Mouse (Mus musculus) stomach, postnatal 0 days (tissue): Measurements from ENCODE around the gene Frrs1. TPM values are rescaled to one million over a fixed set of nuclear protein-coding genes. Genes with fewer than 3 reads are reported as not detected.
A peak's percentile ranks its signal among the peaks of the same experiment; 100 is the strongest.

Source experiments
- ATAC-seq: fragments of 200-750 bp; cut with Nextera tagmentation; 2 replicates; pipeline ENCODE4 v1.8.0; 2017; ENCODE audit not compliant: low FRiP score, low TSS enrichment
- DNase-seq: peaks from one replicate; pipeline ENCODE4 v3.0.0-alpha.2; 2016; ENCODE audit warnings: low spot score
- H3K27ac ChIP-seq: fragments of 300-500 bp; sonication (generic); replicated peaks from 2 replicates; pipeline ENCODE4 v1.5.1; 2014; ENCODE audit warnings: mild to moderate bottlenecking, control low read depth
- H3K27me3 ChIP-seq: fragments of 300-500 bp; sonication (generic); 2 replicates; pipeline ENCODE4 v1.6.1; 2014; ENCODE audit warnings: low read length; ENCODE audit not compliant: control insufficient read depth, insufficient read depth
- H3K36me3 ChIP-seq: fragments of 300-500 bp; sonication (generic); 2 replicates; pipeline ENCODE4 v1.6.1; 2014; ENCODE audit warnings: low read length, mixed read lengths; ENCODE audit not compliant: control insufficient read depth, insufficient read depth
- H3K4me1 ChIP-seq: fragments of 300-500 bp; sonication (generic); replicated peaks from 2 replicates; pipeline ENCODE4 v1.6.1; 2014; ENCODE audit warnings: antibody characterized with exemption; ENCODE audit not compliant: control insufficient read depth, insufficient read depth
- H3K4me2 ChIP-seq: fragments of 300-500 bp; sonication (generic); replicated peaks from 2 replicates; pipeline ENCODE4 v1.6.1; 2014; ENCODE audit warnings: low read depth, mild to moderate bottlenecking, control low read depth, moderate library complexity
- H3K4me3 ChIP-seq: fragments of 300-500 bp; sonication (generic); 2 replicates; pipeline ENCODE4 v1.5.1; 2014; ENCODE audit warnings: low read depth, low read length, control low read depth
- H3K9ac ChIP-seq: fragments of 300-500 bp; sonication (generic); 2 replicates; pipeline ENCODE4 v1.6.1; 2014; ENCODE audit warnings: mild to moderate bottlenecking, low read length, control low read depth, mixed read lengths
- H3K9me3 ChIP-seq: fragments of 300-500 bp; sonication (generic); 2 replicates; pipeline ENCODE4 v1.6.1; 2016; ENCODE audit warnings: low read length; ENCODE audit not compliant: control insufficient read depth
- CTCF ChIP-seq: IDR thresholded peaks from 2 replicates; pipeline ENCODE4 v1.5.1; 2016; ENCODE audit warnings: antibody characterized with exemption, low read depth, mild to moderate bottlenecking, moderate library complexity
- EP300 ChIP-seq: optimal IDR thresholded peaks from 2 replicates; pipeline ENCODE3; 2016; ENCODE audit warnings: antibody characterized with exemption
- WGBS: fragments of 180-500 bp; shearing (Covaris S2); extraction: QIAGEN DNeasy Blood & Tissue Kit; methylation state at CpG from one replicate; pipeline ENCODE4 v1.1.7; 2014; 5-methylcytosine and 5-hydroxymethylcytosine counted together
- polyA plus RNA-seq: library from polyadenylated mRNA; unstranded; fragments of >200 nt; fragmentation: Nextera tagmentation; extraction: Ambion mirVana; gene quantifications from 2 replicates; pipeline ENCODE4 v1.2.1, GENCODE M21; 2015

Frrs1 gene
- polyA plus RNA-seq, 1 experiment from 2014 or later = 22.3 TPM

- H3K27ac ChIP-seq = 0 out of 2 replicates have a peak overlapping the region, but pooled peaks have one; percentile 24
- no peak overlapping the region for H3K9ac ChIP-seq
- no peaks in the 10 kb centered on the region for H3K9me3 ChIP-seq
- TF ChIP-seq EP300 (no peak), CTCF (no peak)
- H3K4me1 ChIP-seq = no peaks in the 10 kb centered on the region
- H3K4me3 ChIP-seq = no peak overlapping the region
- H3K27me3 ChIP-seq = no peaks in the 10 kb centered on the region
- ATAC-seq (no peak), DNase-seq (no peak)
- WGBS = 75% methylated on average over 4 of the region's 4 CpGs
- no peaks in the 10 kb centered on the region for H3K36me3 ChIP-seq
- H3K4me2 ChIP-seq = no peak overlapping the region
Measured at GRCm38 (mm10) chr3:116833491-116833890, 25.8 kb upstream of the Frrs1 start.

- 93% methylated on average over 6 of the region's 6 CpGs for WGBS
- ATAC-seq (no peak), DNase-seq (no peak)
Measured at GRCm38 (mm10) chr3:116834241-116834640, 25.0 kb upstream of the Frrs1 start.

DNA sequence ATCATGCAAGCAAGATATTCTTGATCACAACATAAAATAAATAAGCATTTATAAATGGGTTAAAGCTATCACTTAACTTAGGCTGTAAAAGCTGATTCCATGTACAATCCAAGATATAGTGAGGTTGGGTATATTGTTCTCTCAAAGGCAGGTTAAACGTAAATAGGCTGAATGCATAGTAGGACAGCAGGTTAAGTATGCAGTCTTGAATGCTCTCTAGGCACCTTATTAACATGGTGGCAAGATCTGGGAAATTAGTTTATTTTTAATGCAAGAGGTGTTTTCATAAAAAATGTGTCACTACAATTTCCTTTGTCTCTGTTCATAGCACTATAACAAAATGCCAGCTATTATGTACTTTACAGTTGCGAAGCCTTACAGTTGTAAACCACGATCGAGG is 23.9 kb upstream of the Frrs1 start:
- Histone ChIP-seq H3K9me3 (no peaks in the 10 kb centered on the region), H3K27ac (peak overlapping the region; percentile 15), H3K27me3 (no peaks in the 10 kb centered on the region), H3K36me3 (no peaks in the 10 kb centered on the region), H3K4me1 (no peaks in the 10 kb centered on the region), H3K4me3 (no peak overlapping the region), H3K4me2 (peak overlapping the region; percentile 54; the same call in 1 of the 2 replicates), H3K9ac (no peak overlapping the region; the same call in 1 of the 2 replicates)
- WGBS = 60% methylated on average over 4 of the region's 4 CpGs
- ATAC-seq (no peak), DNase-seq (no peak)
- TF ChIP-seq CTCF = no peak
- no peak for TF ChIP-seq EP300

More at GRCm38 (mm10) chr3:116834241-116834640, 25.0 kb upstream of the Frrs1 start:
- H3K36me3 ChIP-seq = no peaks in the 10 kb centered on the region
- H3K27ac ChIP-seq = no peak overlapping the region
- H3K4me3 ChIP-seq = no peak overlapping the region
- no peak for TF ChIP-seq EP300
- TF ChIP-seq CTCF = no peak
- H3K9me3 ChIP-seq = no peaks in the 10 kb centered on the region
- no peaks in the 10 kb centered on the region for H3K4me1 ChIP-seq
- no peak overlapping the region for H3K4me2 ChIP-seq
- no peaks in the 10 kb centered on the region for H3K27me3 ChIP-seq
- H3K9ac ChIP-seq = no peak overlapping the region

- Histone ChIP-seq H3K4me1 (no peaks in the 10 kb centered on the region), H3K27ac (peak overlapping the region; percentile 15), H3K36me3 (no peaks in the 10 kb centered on the region), H3K27me3 (no peaks in the 10 kb centered on the region), H3K4me3 (peak overlapping the region; percentile 23; the same call in 1 of the 2 replicates), H3K9me3 (no peaks in the 10 kb centered on the region), H3K4me2 (peak overlapping the region; percentile 54), H3K9ac (peak overlapping the region; percentile 13; the same call in 1 of the 2 replicates)
- DNase-seq = peak; percentile 88
- TF ChIP-seq CTCF (peak; percentile 95), EP300 (no peak)
- 20% methylated on average over 21 of the region's 21 CpGs for WGBS
- peak; percentile 80 for ATAC-seq
Measured at GRCm38 (mm10) chr3:116835770-116836680, 23.2 kb upstream of the Frrs1 start.

GRCm38 (mm10) chr3:116836681-116837475 is 22.4 kb upstream of the Frrs1 start:
- Histone ChIP-seq H3K9ac (no peak overlapping the region), H3K4me3 (no peak overlapping the region), H3K36me3 (no peaks in the 10 kb centered on the region), H3K4me1 (no peaks in the 10 kb centered on the region), H3K27me3 (no peaks in the 10 kb centered on the region), H3K4me2 (no peak overlapping the region), H3K27ac (no peak overlapping the region), H3K9me3 (no peaks in the 10 kb centered on the region)
- 76% methylated on average over 23 of the region's 23 CpGs for WGBS
- ATAC-seq = no peak
- no peak for TF ChIP-seq EP300
- no peak for TF ChIP-seq CTCF
- no peak for DNase-seq
